Mouse (Mus musculus): ENCODE results near the gene Capn8.
A peak's percentile ranks its signal among the peaks of the same experiment; 100 is the strongest.

The Capn8 gene

GRCm38 (mm10) chr1:182564408-182565120, at the start of gene Capn8:
Gene Capn8 (plus strand): TSS chr1:182565007.
- DNase-seq (ENCODE audit: low spot score), result no peak

- DNase-seq (ENCODE audit: low spot score), result peak; percentile 58
Observed at GRCm38 (mm10) chr1:182516758-182517676, 47.8 kb upstream of the Capn8 start, which contains the start of gene Capn2. Gene Capn2 (minus strand): TSS chr1:182517608.

- no peak for DNase-seq (ENCODE audit: low spot score)
Observed at GRCm38 (mm10) chr1:182517677-182518011, 47.2 kb upstream of the Capn8 start.

- DNase-seq (ENCODE audit: low spot score), result no peak
Observed at GRCm38 (mm10) chr1:182518143-182518680, 46.6 kb upstream of the Capn8 start.

DNA sequence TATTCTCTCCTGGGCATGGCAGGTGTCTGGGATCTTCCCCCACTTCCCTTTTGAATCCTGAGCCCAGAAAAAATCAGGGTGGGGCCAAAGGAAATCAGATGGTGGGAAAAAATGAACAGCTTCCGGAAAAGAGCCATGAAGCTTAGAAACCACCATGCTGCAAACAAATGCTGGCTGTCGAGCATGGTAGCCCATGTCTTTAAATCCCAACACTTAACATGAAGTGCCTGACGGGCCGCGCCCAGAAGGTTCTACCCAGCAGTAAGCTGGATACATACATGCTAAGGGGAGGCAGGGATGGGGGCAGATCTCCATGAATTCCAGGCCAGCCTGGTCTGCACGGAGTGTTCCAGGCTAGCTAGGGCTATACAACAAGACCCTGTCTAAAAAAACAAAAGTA, 46.0 kb upstream of the Capn8 start:
- no peak for DNase-seq (ENCODE audit: low spot score)

- no peak for DNase-seq (ENCODE audit: low spot score)
Observed at GRCm38 (mm10) chr1:182519341-182519740, 45.5 kb upstream of the Capn8 start.

DNA sequence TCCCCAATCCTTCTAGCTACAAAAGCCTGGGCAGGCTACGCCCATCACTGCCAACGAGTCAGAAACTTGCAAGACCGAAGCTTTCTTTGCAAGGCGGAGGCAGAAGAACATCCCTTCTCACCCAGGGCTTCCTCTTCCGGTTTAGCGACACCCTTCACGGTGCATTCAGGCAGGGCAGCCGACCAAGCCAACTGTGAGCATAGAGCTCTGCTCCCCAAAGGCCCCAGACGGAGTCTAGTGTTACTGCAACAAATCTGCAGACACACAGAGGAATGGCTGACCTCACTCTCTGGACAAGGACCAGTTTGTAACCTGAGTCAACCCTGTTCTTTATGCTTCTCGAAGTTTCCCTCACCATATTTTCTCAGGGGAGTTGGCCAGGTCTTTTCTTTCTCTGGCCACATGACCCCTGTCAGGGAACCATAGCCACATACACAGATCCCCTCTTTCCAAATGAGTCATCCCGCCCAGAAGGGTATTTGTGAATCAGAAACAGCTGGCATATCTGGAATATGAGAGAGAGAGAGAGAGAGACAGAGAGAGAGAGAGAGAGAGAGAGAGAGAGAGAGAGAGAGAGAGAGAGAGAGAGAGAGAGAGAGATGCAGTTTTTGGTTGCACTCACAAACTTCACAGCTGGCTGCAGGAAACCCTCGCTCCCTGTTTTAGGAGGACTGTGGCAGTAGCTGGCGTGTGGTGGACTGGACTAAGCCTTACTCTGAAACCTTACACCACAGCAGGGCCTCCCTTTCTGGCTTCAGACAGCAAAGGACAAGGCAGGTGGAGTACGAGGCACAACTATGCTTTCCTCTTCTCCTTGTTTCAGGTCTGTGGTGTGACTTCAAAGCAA, 44.5 kb upstream of the Capn8 start:
- no peak for DNase-seq (ENCODE audit: low spot score)

DNA sequence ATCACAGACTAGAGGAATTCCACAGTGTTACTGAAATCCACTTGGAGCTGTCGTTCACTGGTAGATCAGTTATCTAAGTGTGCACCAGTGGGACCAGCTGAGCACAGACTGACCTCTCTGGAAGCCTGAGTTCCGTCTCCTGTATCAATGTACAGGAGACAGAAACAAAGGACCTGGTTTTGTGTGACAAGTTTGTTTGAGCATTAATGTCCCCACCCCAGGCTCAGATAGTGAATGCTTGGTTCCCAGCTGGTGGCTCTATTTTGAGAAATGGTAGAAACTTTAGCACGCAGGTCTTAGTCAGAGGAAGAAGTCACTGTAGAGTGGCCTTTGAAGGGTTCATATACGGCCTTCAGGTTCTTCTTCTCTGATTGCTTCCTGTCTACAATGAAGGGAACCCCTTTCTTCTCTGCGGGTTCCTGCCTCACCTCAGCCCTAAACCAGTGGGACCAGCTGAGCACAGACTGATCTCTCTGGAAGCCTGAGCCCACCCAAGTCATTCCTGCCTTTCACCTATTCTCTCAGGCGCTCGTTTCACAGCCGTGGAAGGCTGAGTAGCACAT, 43.8 kb upstream of the Capn8 start:
- DNase-seq (ENCODE audit: low spot score), result no peak

- no peak for DNase-seq (ENCODE audit: low spot score)
Observed at GRCm38 (mm10) chr1:182522961-182523360, 41.8 kb upstream of the Capn8 start.

DNA sequence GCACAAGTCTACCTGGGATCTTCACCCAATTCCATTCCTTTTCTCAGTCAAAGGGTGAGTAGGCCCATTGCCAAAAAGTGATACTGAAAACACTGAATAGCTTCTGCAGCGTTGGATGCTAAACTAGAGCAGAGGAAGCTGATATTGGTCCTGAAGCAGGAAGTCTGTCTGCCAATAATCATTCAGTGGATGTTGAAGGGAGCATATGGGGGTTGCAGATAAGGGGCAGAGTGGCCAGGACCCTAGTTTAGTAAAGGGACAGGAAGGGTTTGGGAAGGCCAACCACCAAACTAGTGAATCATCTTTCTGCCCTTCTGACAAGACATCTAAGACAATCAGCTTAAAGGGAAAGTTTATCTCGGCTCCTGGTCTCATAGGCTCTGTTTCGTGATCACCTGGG, 41.1 kb upstream of the Capn8 start:
- no peak for DNase-seq (ENCODE audit: low spot score)

GRCm38 (mm10) chr1:182525601-182526000, 39.2 kb upstream of the Capn8 start:
- no peak for DNase-seq (ENCODE audit: low spot score)

GRCm38 (mm10) chr1:182527261-182527766, 37.5 kb upstream of the Capn8 start:
- DNase-seq (ENCODE audit: low spot score), result no peak

DNA sequence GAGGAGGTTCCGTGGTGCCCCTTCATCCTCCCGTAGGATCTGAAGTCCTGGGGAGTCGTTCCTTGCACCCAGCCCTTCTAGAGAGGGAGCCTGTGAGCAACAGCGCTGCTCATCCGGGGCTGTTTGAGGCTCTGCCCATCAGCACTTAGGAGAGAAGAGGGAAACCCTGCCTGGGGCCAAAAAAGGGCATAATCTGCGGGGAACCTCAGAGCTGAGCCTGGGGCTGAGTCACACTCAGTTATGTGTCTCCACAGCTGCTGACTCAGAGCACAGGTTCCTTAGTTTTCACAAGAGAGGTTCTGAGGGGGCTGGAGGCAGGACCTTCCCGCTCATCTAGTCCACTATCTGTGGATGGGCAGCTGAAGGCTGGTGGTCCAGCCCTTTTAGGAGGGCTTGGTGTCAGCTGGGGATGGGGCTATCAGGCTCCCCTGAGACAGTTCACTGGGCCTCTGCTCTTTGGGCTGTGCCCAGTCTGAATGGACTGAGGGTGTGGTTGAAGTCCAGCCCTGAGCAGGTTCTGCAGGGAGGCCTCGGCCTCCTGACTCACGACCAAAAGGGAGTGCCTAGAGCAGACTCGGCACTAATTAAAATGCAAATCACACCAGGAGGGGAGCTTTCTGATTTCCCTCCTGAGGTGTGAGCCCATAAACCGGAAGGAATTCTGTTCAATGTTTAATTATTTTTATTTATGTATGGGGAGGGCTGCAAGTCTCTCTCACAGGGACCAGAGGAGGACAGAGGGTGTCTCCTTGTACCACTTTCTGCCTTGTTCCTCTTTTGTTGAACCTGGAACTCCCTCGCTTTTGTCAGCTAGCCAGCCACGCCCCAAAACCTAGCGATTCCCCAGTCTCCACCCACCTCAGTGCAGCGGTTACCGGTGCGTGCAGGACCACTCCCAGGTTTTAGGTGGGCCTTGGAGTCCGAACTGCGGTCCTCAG, 36.6 kb upstream of the Capn8 start:
- peak; percentile 25 for DNase-seq (ENCODE audit: low spot score)

DNA sequence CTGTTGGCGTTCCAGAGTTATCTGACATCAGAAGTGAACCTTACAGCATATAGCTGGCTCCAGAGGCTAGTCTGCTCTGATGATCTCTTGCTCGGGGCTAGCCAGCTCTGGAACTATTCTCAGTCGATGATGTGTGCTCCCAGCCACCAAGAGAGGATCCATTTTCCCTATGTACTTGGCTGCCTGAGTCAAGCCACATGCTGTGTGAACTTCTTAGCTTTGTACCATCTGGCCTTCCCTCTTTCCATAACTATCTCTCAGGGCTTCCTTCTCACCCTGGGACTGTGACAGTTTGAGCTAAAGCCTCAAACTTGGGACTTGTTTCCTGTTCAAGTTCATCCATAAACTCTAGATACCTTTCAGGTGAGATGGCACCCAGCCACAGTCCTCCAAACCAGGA, 31.2 kb upstream of the Capn8 start:
- DNase-seq (ENCODE audit: low spot score), result no peak

DNA sequence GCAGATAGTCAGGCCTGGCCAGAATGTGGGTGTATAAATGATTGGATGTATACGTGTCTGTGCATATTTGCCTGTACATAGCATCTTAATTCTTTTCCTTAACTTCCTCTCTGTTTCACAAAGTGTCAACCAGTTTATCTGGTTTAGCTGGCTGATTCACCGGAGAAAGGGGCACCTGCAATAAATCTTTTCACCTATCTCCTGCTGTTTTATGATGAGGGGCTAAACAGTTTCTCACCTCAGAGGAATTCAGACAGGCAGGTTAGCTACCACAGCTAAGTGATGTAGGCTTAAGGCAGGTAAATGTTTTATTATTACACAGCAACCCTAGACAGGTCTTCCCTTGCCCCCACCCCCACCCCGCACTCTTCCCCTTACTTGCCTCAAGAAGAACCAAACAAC, 29.7 kb upstream of the Capn8 start:
- DNase-seq (ENCODE audit: low spot score), result no peak

GRCm38 (mm10) chr1:182539023-182539940, 25.5 kb upstream of the Capn8 start:
- no peak for DNase-seq (ENCODE audit: low spot score)

DNA sequence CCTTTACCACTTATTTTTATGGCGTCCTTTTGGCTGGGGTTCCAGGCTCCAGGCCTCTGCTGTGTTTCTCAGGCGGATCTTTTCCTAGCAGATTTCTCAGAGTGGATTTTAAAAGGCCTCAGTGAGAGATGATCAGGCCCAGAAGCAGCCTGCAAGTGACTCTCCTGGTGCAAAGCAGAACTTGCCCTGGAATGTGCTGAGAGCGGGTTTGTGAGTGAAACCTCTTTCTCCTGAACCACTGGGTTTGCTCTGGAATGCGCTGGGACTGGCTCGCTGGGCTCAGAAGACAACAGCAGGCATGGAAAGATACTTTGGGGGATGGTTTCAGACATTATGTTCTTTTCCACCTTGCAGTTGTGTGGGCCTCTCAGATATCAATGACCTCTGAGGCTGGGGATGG, 22.7 kb upstream of the Capn8 start:
- no peak for DNase-seq (ENCODE audit: low spot score)

GRCm38 (mm10) chr1:182543136-182543535, 21.7 kb upstream of the Capn8 start:
- DNase-seq (ENCODE audit: low spot score), result no peak

GRCm38 (mm10) chr1:182543906-182544305, 20.9 kb upstream of the Capn8 start:
- DNase-seq (ENCODE audit: low spot score), result no peak
